In genomic region chr19:6268170-6268528, GRCm38 (mm10) we compare ENCODE assay signal across 1 mouse cellular context.
TF ChIP-seq lines count a peak whose summit lies in the region.

No protein-coding gene starts in this region.

TF ChIP-seq in CH12.LX, 34 proteins besides CTCF, POLR2A, EP300 and RAD21:
- no peak for TF ChIP-seq MYC (IDR thresholded peaks at IDR 0.05; ENCODE audit: low read depth, low read length)
- peak; percentile 43; the same call in 1 of the 2 replicates for TF ChIP-seq MXI1 (IDR thresholded peaks at IDR 0.05; ENCODE audit: low read depth, low read length)
- TF ChIP-seq SMC3 (IDR thresholded peaks at IDR 0.05; ENCODE audit: low read depth, low read length): peak; percentile 98
- TF ChIP-seq USF1 (IDR thresholded peaks at IDR 0.05; ENCODE audit: low read depth, low read length): no peak
- TF ChIP-seq MAFK (IDR thresholded peaks at IDR 0.05; ENCODE audit: insufficient replicate concordance, low read length): no peak
- TF ChIP-seq HCFC1 (IDR thresholded peaks at IDR 0.05; ENCODE audit: low read depth, low read length): no peak
- peak; percentile 29; the same call in 1 of the 2 replicates for TF ChIP-seq MEF2A (IDR thresholded peaks at IDR 0.05; ENCODE audit: borderline replicate concordance, low read depth, low read length)
- no peak for TF ChIP-seq USF2 (conservative IDR thresholded peaks at IDR 0.05; ENCODE audit: low read depth, low read length)
- peak; percentile 28; the same call in 1 of the 2 replicates for TF ChIP-seq TCF12 (IDR thresholded peaks at IDR 0.05; ENCODE audit: low read depth, low read length)
- TF ChIP-seq ZC3H11A (IDR thresholded peaks at IDR 0.05; ENCODE audit: low read depth, low read length): peak; percentile 90
- TF ChIP-seq NELFE (IDR thresholded peaks at IDR 0.05; ENCODE audit: low read depth, low read length): peak; percentile 34; the same call in 1 of the 2 replicates
- peak; percentile 42; the same call in 1 of the 2 replicates for TF ChIP-seq IRF4 (IDR thresholded peaks at IDR 0.05; ENCODE audit: low read depth, low read length)
- TF ChIP-seq CHD1 (IDR thresholded peaks at IDR 0.05; ENCODE audit: low read depth, low read length): no peak
